Mouse (Mus musculus): ENCODE data around the gene Corin. TPM values are rescaled to one million over a fixed set of nuclear protein-coding genes. Genes with fewer than 3 reads are reported as not detected.

Corin gene
- total RNA-seq, 2 experiments from 2014 or later, result 116 to 139 TPM

Other genes with a start within 250 kb of the Corin start
- 1 to 10 TPM; 5.2 to 5.9 TPM for gene Nfxl1, start 55.2 kb upstream of the Corin start, total RNA-seq (2021)
- not detected for gene Zar1, start 76.8 kb upstream of the Corin start, total RNA-seq (2021)
- gene Gm5868, start 83.1 kb upstream of the Corin start, total RNA-seq (2021), result not detected
- gene Cnga1, start 139.8 kb upstream of the Corin start, total RNA-seq (2021), result not detected
- gene Nipal1, start 143.3 kb upstream of the Corin start, total RNA-seq (2021), result not detected
- under 1 TPM; 0.08 to 0.14 TPM for gene Txk, start 248.3 kb upstream of the Corin start, total RNA-seq (2021)

Measured in heart, postnatal 25 days (tissue).